24 mouse cellular contexts compared by ENCODE assay signal in the genomic region with DNA sequence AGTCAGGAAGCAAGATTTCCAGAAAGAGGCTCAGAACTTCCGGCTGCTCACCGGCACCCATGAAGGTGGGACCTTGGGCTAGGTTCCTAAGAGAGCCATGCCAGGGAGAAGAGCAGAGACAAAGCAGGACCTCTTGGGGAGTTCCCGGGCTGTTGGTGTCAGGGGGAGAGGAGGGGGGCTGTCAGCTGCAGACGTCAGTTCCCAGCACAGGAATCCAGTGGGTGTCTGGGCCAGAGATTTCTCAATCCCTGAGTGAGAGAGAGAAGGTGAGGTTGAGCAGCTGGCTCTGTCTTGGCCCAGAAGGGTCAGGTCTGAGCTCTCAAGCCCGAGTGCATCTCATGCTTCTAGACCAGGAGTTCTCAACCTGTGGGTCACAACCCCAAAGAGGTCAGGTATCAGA. TPM values are rescaled to one million over a fixed set of nuclear protein-coding genes. Genes with fewer than 3 reads are reported as not detected.
"Had no signal": no experiment of that assay in that cellular context is flagged by ENCODE, and none has a peak within 500 bp of the region (broad histone marks: within the 10 kb centered on the region; RNA-seq: fewer than 3 reads in every experiment).

No protein-coding gene starts in this region.

- H3K4me2 ChIP-seq: limb, embryonic 12.5 days; limb, embryonic 15.5 days; liver, embryonic 11.5 days; midbrain, embryonic 12.5 days; midbrain, embryonic 15.5 days; neural tube, embryonic 13.5 days had no signal

- H3K9me3 ChIP-seq: limb, embryonic 15.5 days; midbrain, embryonic 12.5 days; midbrain, embryonic 15.5 days; neural tube, embryonic 13.5 days had no signal

- ATAC-seq: intestine, embryonic 16.5 days; liver, postnatal 0 days; midbrain, embryonic 15.5 days had no signal

- H3K36me3 ChIP-seq: limb, embryonic 12.5 days; limb, embryonic 15.5 days; midbrain, embryonic 12.5 days; midbrain, embryonic 15.5 days; neural tube, embryonic 13.5 days had no signal

- DNase-seq: kidney, adult 18-20 months; kidney, adult 9 months; kidney, postnatal 14 days; kidney, postnatal 4 days; left cerebral cortex, postnatal 4 days; liver, postnatal 0 days; thymus, adult 2 months; thymus, postnatal 14 days; thymus, postnatal 4 days had no signal

- H3K4me1 ChIP-seq: midbrain, embryonic 12.5 days; midbrain, embryonic 15.5 days had no signal

- H3K9ac ChIP-seq: limb, embryonic 12.5 days; limb, embryonic 15.5 days; liver, embryonic 14.5 days; liver, postnatal 0 days; midbrain, embryonic 12.5 days; midbrain, embryonic 15.5 days; neural tube, embryonic 13.5 days had no signal

- H3K4me3 ChIP-seq: limb, embryonic 12.5 days; limb, embryonic 15.5 days; midbrain, embryonic 12.5 days; midbrain, embryonic 15.5 days; myocyte; neural tube, embryonic 13.5 days had no signal

- H3K27me3 ChIP-seq: limb, embryonic 12.5 days; limb, embryonic 15.5 days; midbrain, embryonic 12.5 days; midbrain, embryonic 15.5 days; neural tube, embryonic 13.5 days had no signal

- H3K27ac ChIP-seq: limb, embryonic 15.5 days; liver, embryonic 14.5 days; midbrain, embryonic 12.5 days; midbrain, embryonic 15.5 days; neural tube, embryonic 13.5 days had no signal

RNA-seq across cellular contexts. Expression of a gene that starts 27.7 kb away (rescaled TPM):
- total RNA-seq: layer of hippocampus, adult 18-20 months; left cerebral cortex, postnatal 4 days; megakaryocyte progenitor cell, adult 5-6 weeks; megakaryocyte-erythroid progenitor cell, adult 5-6 weeks; monocyte, adult 5-6 weeks; neutrophil, adult 5-6 weeks had no signal
- polyA plus RNA-seq: liver, postnatal 0 days; lung, embryonic 16.5 days; midbrain, embryonic 12.5 days; midbrain, embryonic 15.5 days; myocyte had no signal
